Mouse (Mus musculus) left cerebral cortex, postnatal 14 days (tissue): Measurements from ENCODE around the gene Slc19a3. TPM values are rescaled to one million over a fixed set of nuclear protein-coding genes. Genes with fewer than 3 reads are reported as not detected.
"Not testable (repeated sequence)": the region's sequence is repeated elsewhere in the genome, so short reads cannot be mapped to it uniquely, and the experiment has no call there.

Source experiments
- DNase-seq, 2 experiments: peaks; one replicate each; pipeline ENCODE4 v3.0.0; 2021 to 2022; ENCODE audit warnings: low spot score in 2 of 2, mixed read lengths in 1 of 2
- intact Hi-C: fragments of 180-260 bp; cut with DNase I; formaldehyde crosslinking; loops from one replicate; pipeline ENCODE4 v1.15.1; 2025
- total RNA-seq, 2 experiments: library from RNA; stranded (reverse); gene quantifications; 2 replicates each; pipeline ENCODE4 v1.2.3; 2021

Gene Slc19a3
- total RNA-seq, 2 experiments from 2014 or later = 2.1 to 2.5 TPM

GRCm38 (mm10) chr1:83016556-83016955 is 21.7 kb downstream of the Slc19a3 start:
- intact Hi-C loops = no loop called here
- DNase-seq = no peak

GRCm38 (mm10) chr1:83015329-83015879 is 22.8 kb downstream of the Slc19a3 start:
- intact Hi-C loops = no loop called here
- DNase-seq = no peak

- no peak for DNase-seq
- intact Hi-C loops = no loop called here
These were observed 23.8 kb downstream of the Slc19a3 start for GRCm38 (mm10) chr1:83014477-83014876.

- intact Hi-C loops = no loop called here
These were observed 30.8 kb downstream of the Slc19a3 start for GRCm38 (mm10) chr1:83007471-83007870.

GRCm38 (mm10) chr1:83006218-83007179 is 31.7 kb downstream of the Slc19a3 start:
- no peak for DNase-seq
- intact Hi-C loops = no loop called here

More at GRCm38 (mm10) chr1:83007471-83007870, 30.8 kb downstream of the Slc19a3 start:
- DNase-seq = no peak

- DNase-seq, intact Hi-C loops: not testable (repeated sequence)
These were observed 37.9 kb downstream of the Slc19a3 start, which contains the start of gene Gm47959 for GRCm38 (mm10) chr1:83000306-83000705. Gene Gm47959 (plus strand): TSS chr1:83000548.

GRCm38 (mm10) chr1:82993947-82994346 is 44.3 kb downstream of the Slc19a3 start:
- no peak for DNase-seq

GRCm38 (mm10) chr1:82992093-82992492 is 46.2 kb downstream of the Slc19a3 start:
- no peak for DNase-seq
- intact Hi-C loops = no loop called here

More at GRCm38 (mm10) chr1:82993947-82994346, 44.3 kb downstream of the Slc19a3 start:
- intact Hi-C loops = no loop called here

GRCm38 (mm10) chr1:82991596-82991995 is 46.7 kb downstream of the Slc19a3 start:
- DNase-seq = no peak
- intact Hi-C loops = no loop called here

- intact Hi-C loops = no loop called here
- DNase-seq = no peak
These were observed 47.2 kb downstream of the Slc19a3 start for GRCm38 (mm10) chr1:82991062-82991461.

GRCm38 (mm10) chr1:82987530-82988198 is 50.6 kb downstream of the Slc19a3 start:
- intact Hi-C loops = loop anchor here (1.0 kb wide), 1 partner anchor 200 kb away; no protein-coding TSS in a partner anchor
- DNase-seq = peak; percentile 82

GRCm38 (mm10) chr1:82986738-82987137 is 51.5 kb downstream of the Slc19a3 start:
- intact Hi-C loops = loop anchor here (1.0 kb wide), 1 partner anchor 199 kb away; no protein-coding TSS in a partner anchor
- DNase-seq = no peak

- intact Hi-C loops = no loop called here
- no peak for DNase-seq
These were observed 60.4 kb downstream of the Slc19a3 start for GRCm38 (mm10) chr1:82977840-82978239.

GRCm38 (mm10) chr1:82975750-82976149 is 62.5 kb downstream of the Slc19a3 start:
- intact Hi-C loops = no loop called here
- no peak for DNase-seq

GRCm38 (mm10) chr1:82974342-82974741 is 63.9 kb downstream of the Slc19a3 start:
- intact Hi-C loops = loop anchor here (5.0 kb wide), 1 partner anchor 187 kb away; no protein-coding TSS in a partner anchor
- DNase-seq = no peak

- DNase-seq = no peak
These were observed 64.3 kb downstream of the Slc19a3 start for GRCm38 (mm10) chr1:82973901-82974300.

GRCm38 (mm10) chr1:82973244-82973643 is 65.0 kb downstream of the Slc19a3 start:
- no peak for DNase-seq
- intact Hi-C loops = loop anchor here (5.0 kb wide), 1 partner anchor 186 kb away; no protein-coding TSS in a partner anchor

More at GRCm38 (mm10) chr1:82973901-82974300, 64.3 kb downstream of the Slc19a3 start:
- intact Hi-C loops = loop anchor here (5.0 kb wide), 1 partner anchor 187 kb away; no protein-coding TSS in a partner anchor

GRCm38 (mm10) chr1:82972046-82972445 is 66.2 kb downstream of the Slc19a3 start:
- intact Hi-C loops = loop anchor here (5.0 kb wide), 1 partner anchor 185 kb away; no protein-coding TSS in a partner anchor

GRCm38 (mm10) chr1:82966413-82966812 is 71.8 kb downstream of the Slc19a3 start:
- no peak for DNase-seq
- intact Hi-C loops = no loop called here

More at GRCm38 (mm10) chr1:82972046-82972445, 66.2 kb downstream of the Slc19a3 start:
- no peak for DNase-seq
